Mouse (Mus musculus) thymus, postnatal 25 days (tissue): ENCODE results near the gene Naa50.
A peak's percentile ranks its signal among the peaks of the same experiment; 100 is the strongest.

Experiments
- DNase-seq: peaks from one replicate; pipeline ENCODE4 v3.0.0; 2022

Naa50 gene

DNA sequence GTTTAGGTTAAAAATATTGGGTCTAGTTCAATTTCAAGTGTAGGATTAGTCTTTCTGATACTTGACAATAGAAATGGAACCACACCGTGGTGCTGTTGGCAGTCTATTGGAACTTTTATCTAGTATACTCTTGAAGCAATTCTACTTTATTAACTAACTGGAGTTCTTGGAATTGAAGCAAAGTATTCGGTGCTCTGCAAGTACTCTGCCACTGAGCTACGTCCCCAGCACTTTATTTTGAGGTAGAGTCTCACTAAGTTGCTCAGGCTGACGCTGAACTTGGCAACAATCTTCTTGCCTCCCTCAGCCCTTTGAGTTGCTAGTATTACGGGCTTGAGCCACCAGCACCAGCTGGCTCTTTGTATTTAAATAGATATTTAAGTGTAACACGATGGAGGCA is 1.9 kb downstream of the Naa50 start:
- DNase-seq: no peak

DNA sequence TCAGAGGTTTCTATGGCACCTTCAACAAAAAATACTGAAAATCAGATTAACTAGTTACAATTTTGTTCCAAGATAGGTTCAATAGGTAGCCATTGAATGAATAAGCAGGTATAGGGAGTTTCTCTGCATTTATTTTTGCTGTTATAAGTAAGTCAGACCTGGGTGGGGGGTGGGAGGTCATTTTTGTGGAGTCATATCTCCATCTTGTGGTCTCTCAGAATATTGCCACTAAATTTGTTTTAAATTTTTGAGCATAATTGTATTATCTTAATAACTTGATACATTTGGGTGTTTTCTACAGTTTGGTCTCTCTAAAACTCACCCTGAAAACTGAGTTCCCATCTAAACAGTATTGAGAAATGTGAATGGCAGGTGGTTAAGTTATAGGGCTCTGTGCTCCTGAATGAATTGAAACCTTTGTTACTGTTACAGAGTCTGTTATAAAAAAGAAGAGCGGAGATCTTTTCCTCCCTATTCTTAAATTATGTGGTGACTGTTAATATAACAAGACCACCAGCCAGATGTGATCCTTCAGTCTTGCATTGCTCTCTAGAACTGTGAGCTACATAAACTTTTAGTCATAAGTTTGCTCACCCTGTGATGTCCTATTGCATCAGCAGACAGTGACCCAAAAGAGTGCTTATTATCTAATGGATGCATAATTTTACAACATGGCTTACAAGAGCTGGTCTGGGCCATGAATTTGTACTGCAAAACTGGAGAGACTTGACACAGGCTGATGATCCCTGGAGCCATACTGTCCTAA is 9.6 kb downstream of the Naa50 start:
- DNase-seq: no peak

DNA sequence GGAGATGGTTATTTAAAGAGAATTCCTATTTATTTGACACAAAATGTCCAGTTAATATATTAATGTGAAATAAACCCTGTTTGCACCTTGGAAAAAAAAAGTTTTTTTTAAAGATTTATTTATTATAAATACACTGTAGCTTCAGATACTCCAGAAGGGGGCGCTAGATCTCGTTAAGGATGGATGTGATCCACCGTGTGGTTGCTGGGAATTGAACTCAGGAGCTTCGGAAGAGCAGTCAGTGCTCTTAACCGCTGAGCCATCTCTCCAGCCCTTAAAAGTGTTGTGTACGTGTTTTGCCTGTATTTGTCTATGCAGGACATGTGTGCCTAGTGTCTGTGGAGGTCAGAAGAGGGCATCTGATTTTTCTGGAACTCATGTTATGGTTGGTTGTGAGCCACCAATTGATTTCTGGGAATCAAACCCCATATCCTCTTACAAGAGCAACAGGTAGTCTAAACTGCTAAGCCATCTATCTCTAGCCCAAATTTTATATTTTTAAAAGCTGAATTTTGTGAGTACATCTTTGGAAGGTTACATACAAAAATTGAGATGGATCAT is 14.9 kb downstream of the Naa50 start:
- no peak for DNase-seq

DNA sequence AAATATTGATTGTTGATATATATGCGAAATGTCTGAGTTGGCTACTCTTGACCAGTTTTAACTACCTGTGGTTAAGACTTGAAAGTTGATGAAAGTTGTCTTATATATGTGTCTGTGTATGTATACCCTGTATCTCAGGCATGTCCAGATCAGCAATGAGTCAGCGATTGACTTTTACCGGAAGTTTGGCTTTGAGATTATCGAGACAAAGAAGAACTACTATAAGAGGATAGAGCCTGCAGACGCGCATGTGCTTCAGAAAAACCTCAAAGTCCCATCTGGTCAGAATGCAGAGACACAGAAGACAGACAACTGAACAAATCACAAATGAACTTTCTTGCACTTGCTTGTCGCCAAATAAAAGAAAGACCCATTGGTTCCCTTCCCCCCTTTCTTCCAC is 19.7 kb downstream of the Naa50 start:
- DNase-seq: no peak

DNA sequence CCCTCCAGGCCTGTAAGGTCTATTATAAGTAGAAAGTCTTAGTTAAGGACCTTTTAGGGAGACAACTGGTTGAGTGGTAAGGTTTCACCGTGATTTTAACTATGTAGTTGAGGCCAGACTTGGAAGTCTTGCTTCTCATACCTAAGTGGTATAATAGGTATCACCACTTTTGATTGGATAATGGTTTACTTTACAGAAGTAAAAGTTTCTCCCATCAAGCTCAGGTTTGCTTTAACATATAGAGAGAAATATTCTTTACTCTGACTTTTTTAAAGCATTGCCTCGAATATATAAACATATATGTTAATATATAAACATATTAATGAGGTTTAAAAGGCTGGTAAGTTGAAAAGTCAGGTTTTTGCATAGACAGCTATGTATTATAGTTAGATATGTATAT is 24.2 kb downstream of the Naa50 start:
- no peak for DNase-seq

DNA sequence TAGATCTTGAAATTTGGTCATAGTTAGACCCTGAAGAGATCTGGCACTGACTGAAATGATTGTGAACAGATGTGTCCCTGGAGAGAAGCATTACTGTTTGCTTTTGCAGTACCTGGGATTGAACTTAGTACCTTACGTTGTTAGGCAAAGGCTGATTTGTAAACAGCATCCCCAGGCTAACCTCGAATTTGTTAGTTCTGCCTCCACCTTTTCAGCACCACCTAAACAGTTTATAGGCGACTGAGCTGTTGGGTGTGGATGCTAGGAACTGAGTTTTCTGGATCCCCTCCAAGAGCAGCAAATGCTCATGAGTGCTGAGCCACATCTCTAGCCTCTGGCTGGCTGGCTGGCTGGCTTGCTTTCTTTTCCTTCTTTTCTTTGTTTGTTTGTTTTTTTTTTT is 25.6 kb downstream of the Naa50 start:
- DNase-seq: no peak

DNA sequence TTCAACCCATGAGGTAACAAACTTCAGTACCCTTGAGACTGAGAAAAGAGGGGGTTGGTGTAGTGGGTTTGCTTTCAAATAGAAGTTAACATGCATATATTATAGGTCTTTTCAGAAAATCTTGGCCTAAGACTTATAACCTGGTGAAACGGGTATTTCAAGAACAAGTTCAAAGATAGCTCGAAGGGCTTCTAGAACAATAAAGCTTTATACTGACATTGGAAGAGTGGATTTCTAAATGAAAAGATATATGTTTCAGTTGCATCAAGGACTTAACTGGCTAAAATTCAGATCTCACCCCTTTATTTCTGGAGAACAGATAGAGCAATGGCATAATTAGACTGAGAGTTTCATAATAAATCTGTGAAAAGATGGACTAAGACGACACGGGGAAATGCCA is 29.4 kb downstream of the Naa50 start:
- DNase-seq: no peak

DNA sequence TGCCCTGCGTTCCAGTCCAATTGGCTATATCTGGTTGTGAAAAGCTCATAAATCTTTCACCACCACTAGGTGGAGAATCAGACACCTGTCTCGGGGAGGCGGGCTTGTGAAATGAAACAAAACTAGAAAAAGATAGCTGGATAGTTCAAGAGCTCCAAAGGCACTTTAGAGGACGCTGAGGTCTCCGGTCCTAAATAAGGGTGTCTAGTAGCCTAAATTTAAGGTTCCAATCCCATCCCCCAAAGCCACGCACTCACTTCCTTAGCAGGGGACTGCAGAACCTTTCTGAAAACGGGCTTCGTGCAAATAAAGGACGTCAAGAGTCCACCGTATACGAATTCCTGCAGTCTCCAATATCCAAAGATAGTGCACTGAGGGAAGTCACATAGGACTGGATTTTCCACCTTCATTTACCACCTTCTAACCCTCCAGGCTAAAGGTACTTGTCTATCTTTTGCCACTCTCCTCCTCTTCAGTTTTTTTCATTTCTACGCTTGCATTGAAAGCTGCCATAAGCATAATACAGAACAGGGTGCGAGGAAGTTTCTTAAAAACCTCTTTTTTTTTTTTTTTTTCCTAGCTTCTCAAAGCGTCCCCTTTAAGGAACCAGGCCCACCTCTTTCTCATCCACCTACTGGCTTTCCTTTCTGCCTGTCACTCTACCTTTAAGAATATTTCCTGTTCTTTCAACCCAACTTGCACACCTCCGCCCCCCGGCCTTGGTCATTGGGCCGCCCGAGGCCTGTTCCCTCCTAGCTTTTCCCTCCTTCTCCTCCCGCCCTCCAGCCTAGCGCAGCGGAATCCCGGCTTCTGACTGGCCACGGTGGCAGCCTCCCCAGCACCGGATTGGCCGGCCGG is 32.9 kb downstream of the Naa50 start:
- DNase-seq: peak; percentile 98

DNA sequence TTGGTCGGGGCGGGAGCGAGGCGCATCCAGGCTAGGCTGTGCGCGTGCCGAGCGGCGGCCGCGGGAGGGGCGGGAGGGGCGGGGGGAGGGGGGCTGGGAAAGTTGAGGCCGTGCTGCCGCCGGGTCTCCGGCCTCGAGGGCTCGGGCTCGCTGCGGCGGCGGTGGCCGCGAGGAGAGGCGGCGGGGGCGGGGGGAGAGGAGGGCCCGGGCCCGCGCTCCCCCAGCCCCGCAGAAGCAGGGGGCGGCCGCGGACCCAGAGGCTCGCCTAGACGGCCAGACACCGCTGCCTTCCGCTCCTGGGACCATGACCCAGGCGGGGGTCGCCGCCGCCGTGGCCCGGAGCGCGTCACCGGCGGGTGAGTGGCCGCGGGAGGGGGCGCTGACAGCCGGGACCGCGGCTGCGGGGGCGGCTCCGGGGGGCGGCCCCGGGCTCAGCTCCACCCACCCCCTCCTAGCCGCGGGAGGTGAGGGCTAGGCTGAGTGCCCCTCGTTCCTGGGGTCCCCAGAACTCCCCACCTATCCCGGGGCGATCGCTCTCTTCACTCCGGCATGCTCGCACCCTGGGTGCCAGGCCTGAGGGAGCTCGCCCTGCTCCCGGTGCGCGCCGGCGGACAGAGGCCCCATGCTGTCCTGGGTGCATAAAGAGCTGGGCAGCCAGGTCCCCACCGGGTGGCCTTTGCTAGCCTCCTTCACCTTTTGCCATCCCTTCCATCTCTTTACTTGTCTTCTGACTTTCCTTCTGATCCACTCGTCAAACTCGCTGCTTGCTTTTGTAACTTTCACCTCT is 33.7 kb downstream of the Naa50 start, which contains the start of gene Usf3:
Gene Usf3 (plus strand): TSS at position 92 of the 787 bp plus-strand sequence.
- peak; percentile 73 for DNase-seq

DNA sequence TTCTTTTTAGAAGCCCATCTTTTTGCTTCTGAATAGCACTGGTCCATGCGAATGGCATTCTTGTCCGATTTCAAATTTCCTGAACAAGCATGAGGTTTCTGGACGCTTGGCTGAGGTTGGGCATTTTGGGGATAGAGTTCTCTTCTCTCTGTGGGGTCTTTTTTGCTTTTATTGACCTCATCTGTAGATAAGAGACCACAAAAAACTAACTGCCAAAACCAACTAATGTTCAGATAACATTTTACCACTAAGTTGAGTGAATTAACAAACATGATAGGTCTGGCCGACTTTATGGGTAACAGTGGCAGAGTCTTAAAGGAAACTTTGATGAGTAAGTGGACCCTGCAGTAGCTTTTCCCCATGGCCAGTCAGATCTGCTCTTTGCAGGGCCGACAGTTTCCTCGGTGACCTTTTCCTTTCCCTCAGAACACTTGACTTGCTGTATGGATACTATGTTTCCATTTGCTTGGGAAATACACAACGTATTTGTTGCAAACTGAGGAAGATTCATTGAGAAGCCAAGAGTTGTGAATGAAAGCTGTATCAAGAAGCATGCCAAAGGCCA is 34.4 kb downstream of the Naa50 start:
- no peak for DNase-seq

DNA sequence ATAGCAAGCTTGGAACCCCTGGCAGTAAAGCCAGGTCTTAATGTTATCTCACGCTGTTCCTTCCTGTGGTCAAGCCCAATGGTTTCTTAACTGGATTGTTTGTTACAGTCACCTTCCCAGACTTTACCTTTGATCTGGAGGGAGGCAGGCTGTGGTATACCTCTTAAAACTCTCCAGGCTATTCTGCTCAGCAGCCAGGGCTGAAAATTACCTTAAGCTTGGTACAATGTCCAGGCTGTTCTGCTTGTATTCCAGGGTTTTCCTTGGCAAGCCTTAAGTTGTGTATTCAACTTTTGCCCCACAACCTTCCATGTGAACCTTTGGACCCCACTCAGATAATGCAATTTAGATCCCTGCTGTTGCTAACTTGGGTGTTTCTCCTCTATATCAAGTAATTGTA is 35.4 kb downstream of the Naa50 start:
- no peak for DNase-seq

DNA sequence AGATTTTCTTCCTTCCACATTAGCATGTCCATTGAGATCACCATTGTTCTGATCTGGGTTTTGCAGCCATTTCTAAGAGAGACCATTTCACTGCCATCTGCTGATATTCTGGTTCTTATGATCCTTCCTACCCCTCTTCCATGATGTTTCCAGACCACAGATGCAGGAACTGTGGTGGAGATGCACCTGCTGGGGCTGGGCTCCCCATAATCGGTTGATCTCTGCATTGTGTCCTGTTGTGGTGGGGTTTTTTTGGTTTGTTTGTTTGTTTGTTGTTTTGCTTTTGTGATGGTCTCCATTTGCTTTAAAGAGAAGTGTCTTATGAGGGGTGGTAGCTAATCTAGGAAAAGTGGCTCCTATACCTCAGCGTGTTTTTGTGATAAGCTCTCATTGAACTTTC is 36.9 kb downstream of the Naa50 start:
- DNase-seq: no peak

DNA sequence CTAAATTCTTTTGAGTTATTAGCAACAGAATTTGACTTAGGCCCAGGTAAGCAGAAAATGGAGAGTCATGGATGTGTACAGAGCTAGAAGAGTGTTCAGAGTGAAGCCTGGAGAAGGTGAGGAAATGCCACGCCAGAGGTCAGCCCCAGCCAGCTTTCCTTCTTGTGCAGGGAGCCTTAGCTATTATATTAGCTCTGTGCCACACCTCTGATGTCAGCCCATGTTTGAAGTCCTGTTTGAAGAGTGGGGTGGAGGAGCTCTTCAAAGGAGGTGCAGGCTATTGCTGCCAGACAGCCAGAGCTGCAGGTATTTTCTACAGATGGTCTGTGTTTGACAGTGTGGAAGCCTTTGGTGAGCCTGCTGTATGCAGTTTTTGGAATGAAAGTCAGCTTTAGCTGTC is 38.9 kb downstream of the Naa50 start:
- no peak for DNase-seq

DNA sequence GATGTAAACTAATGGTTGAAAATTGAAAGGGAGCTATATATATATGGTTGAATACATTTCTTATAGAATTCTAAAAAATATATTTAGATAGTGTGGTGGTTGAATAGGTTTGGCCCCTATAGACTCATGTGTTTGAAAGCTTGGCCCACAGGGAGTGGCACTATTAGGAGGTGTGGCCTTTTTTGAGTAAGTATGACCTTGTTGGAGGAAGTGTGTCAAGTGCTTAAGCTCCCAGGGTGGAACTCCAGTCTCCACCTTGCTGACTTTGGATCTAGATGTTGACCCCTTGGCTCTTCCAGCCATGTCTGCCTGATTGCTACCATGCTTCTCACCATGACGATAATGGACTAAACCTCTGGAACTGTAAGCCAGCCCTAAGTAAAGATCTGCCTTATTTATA is 43.0 kb downstream of the Naa50 start:
- no peak for DNase-seq

DNA sequence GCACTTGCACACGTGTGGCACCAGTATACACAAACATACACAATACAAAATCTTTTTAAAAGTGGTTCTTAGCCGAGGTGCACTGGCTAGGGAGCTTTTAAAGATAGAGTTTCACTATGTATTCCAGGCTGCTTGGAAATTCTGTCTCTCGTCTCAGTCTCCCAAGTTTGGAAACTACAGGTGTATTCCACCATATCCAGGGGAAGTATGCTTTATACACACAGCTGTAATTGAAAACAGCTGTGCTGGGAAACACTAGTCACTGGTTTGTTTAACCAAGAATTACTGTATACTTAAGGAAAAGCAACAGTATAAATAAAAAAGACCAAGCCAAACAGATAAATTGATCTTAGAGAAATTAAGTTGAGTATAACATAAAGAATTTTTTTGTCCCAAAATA is 45.1 kb downstream of the Naa50 start:
- no peak for DNase-seq

DNA sequence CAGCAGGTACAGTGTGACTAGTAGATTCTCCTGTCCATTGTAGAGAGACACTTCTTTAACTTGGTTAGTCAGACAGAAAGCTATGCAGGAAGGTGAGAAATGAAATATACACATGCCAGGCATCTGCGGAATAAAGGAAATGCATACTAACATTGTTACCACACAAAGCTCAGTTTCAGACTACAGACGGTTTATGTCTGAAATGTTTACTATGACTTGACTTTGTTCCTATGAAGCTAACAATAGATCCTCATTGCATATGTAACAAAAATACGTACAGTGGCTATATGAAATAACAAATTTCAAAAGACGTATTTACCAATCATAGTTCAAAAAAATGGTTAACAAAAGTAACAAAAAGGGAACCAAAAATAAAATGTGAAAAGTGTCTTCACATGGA is 47.5 kb downstream of the Naa50 start:
- no peak for DNase-seq

DNA sequence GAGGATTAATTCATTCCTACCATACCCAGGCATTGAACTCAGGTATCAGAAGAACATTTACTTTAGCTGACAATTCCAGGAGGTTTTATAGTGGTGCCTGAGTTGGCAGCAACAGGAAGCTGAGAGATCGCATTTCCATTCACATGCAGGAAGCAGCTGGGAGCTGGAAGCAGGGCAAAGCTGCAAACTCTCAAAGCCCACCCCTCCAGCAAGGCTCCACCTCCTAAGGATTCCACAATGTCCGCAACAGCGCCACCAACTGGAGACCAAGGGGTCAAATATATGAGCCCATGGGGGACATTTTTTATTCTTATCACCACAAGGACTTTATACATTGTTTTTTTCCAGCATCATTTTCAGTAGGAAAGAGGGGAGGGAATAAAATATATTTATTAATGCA is 49.1 kb downstream of the Naa50 start:
- no peak for DNase-seq

DNA sequence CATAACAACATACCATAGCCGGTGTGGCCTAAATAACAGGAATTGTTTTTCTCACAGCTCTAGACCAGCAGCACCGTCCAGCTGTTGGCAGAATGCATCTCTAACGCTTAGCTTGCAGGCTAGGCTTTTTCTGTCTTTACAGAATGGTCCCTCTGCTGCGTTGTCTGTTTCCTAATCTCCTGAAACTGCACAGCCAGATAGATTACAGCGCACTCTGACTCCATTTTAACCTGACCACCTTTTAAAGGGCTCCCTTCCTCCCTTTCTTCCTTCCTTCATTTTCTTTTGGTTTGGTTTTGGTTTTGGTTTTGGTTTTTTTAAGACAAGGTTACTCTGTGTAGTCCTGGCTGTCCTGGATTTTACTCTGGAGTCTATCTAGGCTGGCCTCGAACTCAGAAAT is 50.4 kb downstream of the Naa50 start:
- DNase-seq: no peak

DNA sequence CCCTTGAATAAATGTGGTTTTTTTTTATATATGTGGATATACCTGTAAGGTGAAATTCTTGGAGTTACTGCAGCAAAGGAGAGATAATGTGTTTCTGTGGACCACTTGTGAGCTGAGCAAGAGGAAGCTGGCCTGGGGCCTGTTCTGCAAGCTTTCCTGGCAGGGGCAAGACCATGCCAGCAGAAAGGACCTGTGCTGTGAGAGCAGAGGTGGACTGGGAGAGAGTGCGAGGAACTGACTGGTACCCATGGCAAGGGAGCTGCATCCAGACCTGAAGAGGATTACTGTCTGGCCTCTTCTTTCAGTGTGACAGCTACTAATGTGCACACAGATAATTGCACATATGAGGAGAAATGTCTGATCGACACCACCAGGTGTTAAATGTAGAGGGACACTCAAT is 51.3 kb downstream of the Naa50 start:
- DNase-seq: no peak

DNA sequence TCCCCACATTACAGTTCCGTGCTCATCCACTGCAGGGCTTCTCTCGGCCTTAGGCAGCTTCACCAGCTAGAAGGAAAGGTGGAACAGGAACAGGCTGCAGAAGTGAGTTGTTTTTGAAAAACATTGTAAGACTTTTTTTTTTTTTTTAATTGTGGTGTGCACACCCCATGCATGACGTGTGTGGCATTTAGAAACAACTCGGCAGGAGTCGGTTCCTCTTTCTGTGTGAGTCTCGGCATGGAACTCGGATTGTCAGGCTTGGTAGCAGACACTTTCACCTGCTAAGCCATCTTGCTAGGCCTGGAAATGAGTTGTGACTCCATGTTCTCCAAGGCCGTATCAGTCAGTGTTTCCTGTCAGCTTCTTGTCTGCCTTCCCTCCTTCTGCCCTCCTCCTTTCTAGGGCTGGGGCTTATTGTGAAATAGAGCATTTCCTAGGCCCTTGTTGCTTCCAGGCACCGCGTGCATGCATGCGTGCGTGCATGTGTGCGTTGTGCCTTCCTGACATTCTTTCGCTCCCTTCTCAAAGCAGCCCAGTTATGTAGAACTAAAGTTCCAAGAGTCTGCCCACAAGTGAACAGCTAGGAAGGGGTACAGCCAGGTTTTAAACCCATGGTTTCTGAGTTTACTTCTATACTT is 59.6 kb downstream of the Naa50 start:
- DNase-seq: no peak

DNA sequence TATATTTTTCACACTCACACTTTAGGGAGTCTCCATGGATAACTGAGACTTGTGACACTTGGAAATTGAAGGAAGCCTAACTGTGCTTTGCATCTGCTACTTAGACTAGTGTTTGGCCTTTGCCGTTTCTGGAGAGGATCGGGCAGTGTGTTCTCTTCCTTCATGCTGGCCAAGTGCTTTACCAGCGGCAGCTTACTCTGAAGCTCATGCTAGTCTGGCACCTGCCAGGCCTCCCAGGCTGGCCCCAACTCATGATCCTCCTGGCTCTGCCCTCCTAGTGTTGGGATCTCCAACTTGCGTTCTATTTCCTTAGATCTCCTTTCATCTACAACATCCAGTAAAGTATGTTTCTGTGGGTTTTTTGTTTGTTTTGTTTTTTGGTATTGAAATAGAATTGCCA is 60.5 kb downstream of the Naa50 start:
- no peak for DNase-seq

DNA sequence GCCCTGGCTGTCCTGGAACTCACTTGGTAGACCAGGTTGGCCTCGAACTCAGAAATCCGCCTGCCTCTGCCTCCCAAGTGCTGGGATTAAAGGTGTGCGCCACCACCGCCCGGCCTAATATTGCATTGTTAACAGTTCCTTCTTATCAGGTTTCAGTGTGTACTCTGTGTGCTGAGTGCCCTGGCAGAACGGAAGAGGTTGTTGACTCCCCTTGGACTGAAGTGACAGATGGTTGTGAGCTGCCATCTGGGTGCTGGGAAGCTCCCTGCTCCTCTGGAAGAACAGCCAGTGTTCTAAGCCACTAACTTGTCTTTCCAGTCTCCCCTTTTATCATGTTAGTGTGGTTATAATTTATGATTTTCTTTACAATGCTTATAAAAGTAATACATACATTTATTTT is 64.7 kb downstream of the Naa50 start:
- DNase-seq: no peak
